Mouse (Mus musculus) fat pad, adult 2 months (tissue): ENCODE data around the gene Chd5.

ENCODE experiments used
- DNase-seq: peaks from one replicate; pipeline ENCODE4 v3.0.0-alpha.2; 2011; ENCODE audit warnings: low read depth, low spot score; ENCODE audit errors: extremely low read depth

Gene Chd5

DNA sequence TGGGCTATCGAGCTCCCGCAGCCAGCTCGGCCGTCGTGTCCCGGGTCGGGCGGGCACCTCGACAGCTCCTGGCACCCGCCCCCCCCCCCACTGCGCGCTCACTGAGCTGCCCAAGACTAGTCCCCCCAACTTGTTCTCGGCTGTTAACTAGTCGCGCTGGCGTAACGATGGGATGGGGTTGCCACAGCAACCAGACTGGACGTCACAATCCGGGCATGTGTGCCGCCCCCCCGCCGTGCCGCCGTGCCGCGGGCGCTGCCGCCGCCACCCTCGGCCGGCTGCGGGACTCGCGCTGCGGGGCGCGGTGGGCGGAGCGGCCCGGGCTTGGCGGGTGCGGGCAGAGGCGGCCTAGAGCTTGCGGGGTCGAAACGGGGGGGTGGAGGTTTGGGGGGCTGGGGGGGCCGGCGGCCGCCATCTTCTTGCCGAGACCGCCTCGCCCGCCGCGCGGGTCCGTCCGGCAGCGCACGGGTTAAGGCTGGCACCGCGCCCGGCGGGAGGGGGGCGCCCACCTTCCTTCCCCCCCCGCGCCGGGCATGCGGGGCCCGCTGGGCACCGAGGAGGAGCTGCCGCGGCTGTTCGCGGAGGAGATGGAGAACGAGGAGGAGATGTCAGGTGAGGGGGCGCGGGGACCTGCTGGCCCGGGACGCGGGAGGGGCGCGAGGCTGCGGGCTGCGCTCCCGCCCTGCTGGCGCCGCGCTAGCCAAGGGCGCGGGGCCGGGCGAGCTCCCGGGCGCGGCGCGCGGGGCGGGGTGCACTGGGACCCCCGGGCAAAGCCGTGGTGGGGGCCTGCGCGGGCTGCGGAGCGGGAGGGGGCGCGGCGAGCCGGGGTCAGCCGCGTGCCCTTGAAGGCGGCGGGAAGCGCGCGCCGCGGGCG lies at the start of gene Chd5:
TSS of gene Chd5 (plus strand) at position 233 of the 874 bp plus-strand sequence.
- no peak for DNase-seq

- DNase-seq = no peak
Measured at GRCm38 (mm10) chr4:152290385-152290784, 48.1 kb upstream of the Chd5 start.

DNA sequence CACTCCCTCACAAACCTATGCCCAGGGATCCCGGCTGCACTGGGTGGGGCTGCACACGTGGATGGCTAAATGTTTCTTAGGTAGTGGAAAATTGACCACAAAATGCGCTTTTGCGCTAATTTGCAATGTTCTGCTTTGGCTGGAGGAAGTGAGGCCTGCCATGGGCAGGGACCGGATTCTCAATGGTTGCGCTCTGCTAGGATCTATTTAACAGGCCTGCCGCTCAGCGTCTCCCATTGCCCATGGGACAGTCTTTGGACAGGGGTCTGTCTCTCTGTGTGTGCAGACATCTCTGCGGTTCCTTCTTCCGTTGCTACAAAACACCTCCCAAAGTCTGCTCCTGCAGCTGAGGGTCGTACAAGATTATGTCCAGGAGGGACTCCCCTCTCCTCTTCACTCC lies 47.5 kb upstream of the Chd5 start:
- no peak for DNase-seq

DNA sequence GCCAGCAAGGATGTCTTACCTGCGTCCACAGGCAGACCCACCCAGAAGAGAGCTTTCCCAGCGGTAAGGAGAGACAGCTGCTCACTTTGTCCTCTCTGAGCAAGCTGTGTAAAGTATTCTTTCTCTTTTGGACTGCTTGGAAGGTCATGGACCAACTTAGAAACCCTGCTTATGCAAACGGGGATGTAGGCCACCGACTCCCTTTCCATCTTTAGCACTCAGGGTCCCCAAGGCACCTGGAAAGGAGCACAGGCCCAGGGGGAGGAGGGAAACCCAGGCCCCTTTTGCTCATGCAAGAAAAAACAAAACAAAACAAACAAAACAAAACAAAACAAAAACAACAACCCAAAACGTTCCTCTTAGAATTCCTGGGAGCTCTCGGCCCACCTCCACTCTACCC lies 46.9 kb upstream of the Chd5 start, which contains the start of gene Hes3:
TSS of gene Hes3 (minus strand) at position 101 of the 400 bp plus-strand sequence.
- DNase-seq = no peak

DNA sequence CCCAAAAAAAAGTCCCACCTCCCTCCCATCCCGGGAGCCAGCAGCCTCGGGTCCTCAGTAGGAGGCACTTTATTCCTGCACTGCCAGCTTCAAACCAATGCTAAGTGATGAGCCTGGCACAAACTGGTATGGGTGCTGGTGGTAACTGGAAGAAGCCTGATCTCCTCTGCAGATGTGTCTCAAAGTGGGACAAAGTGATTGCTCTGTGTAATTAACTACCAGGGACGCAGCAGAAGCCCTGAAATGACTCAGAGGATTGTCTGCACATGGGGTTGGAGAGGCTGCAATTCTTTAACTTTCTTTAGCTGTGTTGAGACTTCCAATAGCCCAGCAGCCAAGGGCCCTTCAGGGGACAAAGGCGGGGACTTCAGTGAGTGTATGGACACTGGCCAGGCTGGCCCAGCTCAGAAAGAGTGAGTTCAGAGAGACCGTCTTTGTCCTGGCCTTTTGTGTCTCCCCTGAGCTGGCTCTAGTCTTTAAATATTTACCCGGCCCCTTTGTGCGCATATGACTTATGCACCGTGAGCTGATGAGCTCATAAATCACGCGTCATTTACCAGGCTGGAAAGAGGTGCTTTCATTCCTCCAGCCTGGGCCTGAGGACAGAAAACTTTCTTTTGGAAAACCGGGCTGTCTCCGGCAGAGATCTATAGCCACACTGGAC lies 46.2 kb upstream of the Chd5 start:
- DNase-seq = no peak

DNA sequence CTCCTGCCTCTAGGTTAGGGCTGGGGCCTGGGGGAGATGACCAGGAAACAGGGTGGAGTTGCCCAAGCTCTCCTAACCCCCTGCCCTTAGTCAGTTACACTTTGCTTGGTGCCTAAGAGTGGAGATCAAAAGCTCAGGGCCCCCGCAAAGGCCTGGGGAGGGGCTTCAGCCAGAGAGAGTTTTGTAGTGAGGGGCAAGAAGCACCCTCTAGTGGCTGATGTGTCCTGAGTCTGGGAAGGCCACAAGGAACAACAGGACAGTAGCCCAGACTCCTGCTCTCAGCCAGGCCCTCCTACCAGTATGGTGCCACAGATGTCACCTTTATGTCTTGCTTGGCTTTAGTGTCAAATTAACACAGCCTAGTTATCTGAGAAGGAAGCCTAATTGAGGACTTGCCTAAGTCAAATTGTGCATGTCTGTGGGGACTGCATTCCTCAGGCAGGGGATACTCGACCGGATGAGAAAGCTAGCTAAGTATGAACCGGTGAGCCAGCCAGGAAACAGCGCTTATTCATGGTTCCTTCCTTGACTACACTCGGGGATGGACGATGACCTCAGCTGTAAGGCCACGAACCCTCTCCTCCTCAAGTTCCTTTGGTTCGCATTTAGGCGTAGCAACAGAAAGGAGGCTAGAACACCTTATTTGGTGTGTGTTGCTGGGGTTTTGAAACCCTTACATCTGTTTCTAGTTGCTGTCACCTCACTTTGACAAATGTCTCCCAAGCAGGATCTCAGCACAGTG lies 44.1 kb upstream of the Chd5 start:
- DNase-seq = no peak

DNA sequence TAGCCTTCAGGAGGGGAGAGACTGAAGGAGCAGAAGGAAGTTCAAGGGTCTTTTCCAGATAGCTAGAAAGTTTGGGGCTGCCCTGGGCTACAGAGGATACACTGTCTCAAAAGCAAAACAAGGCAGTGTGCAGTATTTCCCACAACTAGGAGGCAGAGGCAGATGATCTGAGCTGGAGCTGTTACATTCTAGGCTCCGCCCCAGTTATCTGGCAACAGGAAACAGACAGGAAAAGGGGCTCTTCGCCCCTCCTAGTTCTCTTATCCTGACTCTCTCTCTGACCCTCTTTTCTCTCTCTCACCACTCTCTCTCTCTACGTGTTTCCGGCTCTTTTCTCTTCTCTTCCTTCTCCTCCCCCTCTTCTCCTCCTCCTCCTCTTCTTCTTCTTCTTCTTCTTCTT lies 42.5 kb upstream of the Chd5 start:
- no peak for DNase-seq

- no peak for DNase-seq
Measured at GRCm38 (mm10) chr4:152296371-152296770, 42.1 kb upstream of the Chd5 start.

GRCm38 (mm10) chr4:152296874-152297861 lies 41.3 kb upstream of the Chd5 start, which contains the start of gene Icmt:
TSS of gene Icmt (plus strand) at chr4:152297227.
- peak; percentile 55 for DNase-seq

DNA sequence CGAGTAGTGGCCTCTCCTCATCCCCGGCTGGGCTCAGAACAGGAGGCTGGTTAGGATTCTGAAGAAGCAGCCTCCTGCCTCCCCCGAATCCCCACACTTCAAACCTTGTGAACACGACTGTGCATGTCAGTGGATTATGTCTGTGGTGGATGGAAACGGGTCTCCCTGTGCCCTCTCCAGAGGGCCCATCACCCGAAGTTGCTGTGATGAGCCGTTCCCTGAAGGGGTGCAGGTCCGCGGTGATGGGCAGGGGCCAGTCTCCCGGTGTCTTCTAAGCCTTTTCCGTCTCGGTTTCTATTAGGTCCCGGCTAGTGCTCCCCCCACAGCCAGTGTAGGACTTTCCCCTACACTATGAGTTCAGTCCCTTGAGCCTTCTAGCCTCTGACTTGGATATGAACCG lies 39.6 kb upstream of the Chd5 start:
- DNase-seq = no peak

DNA sequence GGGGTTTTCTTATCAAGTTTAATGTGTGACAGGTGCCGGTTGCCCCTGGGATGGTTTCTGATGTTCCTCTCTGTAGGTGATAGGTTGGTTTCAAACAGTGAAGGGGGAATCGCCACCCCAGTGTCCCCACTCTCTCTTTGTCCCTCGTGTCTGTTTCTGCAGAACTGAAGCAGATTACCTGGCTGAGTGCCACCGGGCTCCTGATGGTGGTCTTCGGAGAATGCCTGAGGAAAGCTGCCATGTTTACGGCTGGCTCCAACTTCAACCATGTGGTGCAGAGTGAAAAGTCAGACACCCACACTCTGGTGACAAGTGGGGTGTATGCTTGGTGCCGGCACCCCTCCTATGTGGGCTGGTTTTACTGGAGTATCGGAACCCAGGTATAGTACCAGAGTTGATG lies 38.1 kb upstream of the Chd5 start:
- no peak for DNase-seq

GRCm38 (mm10) chr4:152302012-152302411 lies 36.4 kb upstream of the Chd5 start:
- DNase-seq = no peak

- DNase-seq = no peak
Measured at GRCm38 (mm10) chr4:152303172-152303571, 35.3 kb upstream of the Chd5 start.

DNA sequence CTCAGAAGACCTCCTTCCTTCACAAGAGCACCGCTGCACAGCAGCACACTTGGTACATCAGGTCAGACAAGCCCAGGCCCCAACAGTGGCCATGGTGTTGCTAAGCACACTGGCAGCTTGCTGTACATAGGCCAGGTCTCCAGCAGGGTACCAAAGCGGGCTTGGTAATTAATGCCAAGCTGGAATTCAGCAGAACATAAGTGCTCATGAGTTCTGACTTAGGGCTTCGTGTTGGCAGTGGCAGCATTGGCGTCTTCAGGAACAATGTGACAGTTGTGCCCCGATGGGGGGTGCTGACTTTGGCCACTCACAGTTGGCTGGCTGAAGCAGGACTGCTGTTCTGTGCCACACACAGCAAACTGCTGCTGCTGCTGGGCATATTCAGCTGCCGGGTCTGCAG lies 33.8 kb upstream of the Chd5 start:
- no peak for DNase-seq

DNA sequence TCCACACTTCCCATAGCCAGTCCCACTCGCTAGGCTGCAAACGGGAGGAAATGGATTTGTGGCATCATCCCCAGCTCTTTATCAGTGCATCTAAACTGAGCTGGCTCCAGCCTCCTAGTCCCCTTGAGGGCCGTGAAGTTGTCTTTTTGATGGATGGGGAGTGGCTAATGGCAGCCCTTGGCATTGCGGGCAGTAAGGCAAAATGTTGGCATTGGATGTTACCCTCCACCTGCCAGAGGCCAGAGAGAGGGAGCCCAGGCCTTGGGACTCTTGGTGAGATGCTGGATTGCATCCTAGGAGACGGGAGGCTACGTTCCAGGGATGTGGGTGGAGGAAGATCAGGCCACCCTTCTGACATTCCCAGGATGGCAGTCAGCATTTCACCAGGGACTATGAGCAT lies 32.5 kb upstream of the Chd5 start:
- DNase-seq = no peak

GRCm38 (mm10) chr4:152307542-152307941 lies 30.9 kb upstream of the Chd5 start:
- DNase-seq = no peak

DNA sequence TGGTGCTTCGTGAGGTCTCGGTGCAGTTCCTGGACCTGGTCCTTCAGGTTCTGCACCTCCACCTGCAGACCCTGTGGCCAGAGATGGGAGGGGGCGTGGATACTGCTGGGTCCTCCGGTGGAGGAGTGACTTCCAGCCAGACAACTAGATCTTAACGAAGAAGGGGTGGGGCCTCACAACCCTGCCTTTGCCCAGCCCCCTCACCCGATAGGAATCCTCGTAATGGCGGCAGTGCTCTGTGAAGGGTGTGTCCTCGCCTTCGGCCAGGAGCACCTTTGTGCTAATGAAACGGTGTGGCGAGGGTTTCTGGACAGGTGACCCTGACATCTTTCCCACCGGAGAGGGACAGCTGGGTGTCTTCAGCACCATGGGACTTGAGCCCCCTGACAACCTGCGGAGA lies 26.3 kb upstream of the Chd5 start:
- DNase-seq = no peak

GRCm38 (mm10) chr4:152313211-152313632 lies 25.2 kb upstream of the Chd5 start:
- no peak for DNase-seq

DNA sequence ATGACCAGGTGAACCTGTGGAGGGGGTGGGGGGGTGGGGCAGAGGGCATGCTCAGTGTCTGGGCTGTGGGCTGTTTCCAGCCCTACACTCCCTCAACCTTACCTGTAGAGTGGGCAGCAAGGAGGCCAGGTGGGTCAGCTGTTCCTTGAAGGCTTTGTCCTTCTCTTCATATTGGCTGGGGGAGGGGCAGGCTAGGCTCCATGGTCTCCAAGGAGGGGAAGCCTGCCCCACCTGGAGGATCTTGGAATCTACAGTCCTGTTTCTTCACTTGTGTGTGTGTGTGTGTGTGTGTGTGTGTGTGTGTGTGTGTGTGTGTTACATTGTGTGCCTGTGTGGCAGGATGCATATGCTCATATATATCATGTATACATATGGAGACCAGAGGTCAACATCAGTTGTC lies 24.5 kb upstream of the Chd5 start:
- no peak for DNase-seq

- DNase-seq = no peak
Measured at GRCm38 (mm10) chr4:152315498-152316213, 22.8 kb upstream of the Chd5 start.
